Mouse (Mus musculus) liver, adult 2 months (tissue): ENCODE measurements around the gene Soga1. TPM values are rescaled to one million over a fixed set of nuclear protein-coding genes. Genes with fewer than 3 reads are reported as not detected.

Experiments used
- DNase-seq: peaks from one replicate; pipeline ENCODE4 v3.0.0-alpha.2; 2011; ENCODE audit warnings: low read depth, low spot score; ENCODE audit errors: extremely low read depth
- H3K27ac ChIP-seq: fragments of 200-500 bp; replicated peaks from 2 replicates; pipeline ENCODE4 v1.5.1; 2012; ENCODE audit warnings: low read depth, mild to moderate bottlenecking, control low read depth, inconsistent platforms, low read length; ENCODE audit not compliant: insufficient read depth
- H3K27me3 ChIP-seq: fragments of 200-500 bp; 2 replicates; pipeline ENCODE4 v1.6.1; 2012; ENCODE audit warnings: mild to moderate bottlenecking, moderate library complexity, low read length, inconsistent platforms; ENCODE audit not compliant: control insufficient read depth, insufficient read depth
- H3K36me3 ChIP-seq: fragments of 200-500 bp; 2 replicates; pipeline ENCODE4 v1.6.1; 2012; ENCODE audit warnings: low read length, inconsistent platforms; ENCODE audit not compliant: control insufficient read depth, insufficient read depth
- H3K4me1 ChIP-seq: fragments of 200-500 bp; 2 replicates; pipeline ENCODE4 v1.6.1; 2011; ENCODE audit warnings: low read length; ENCODE audit not compliant: control insufficient read depth, insufficient read depth
- H3K4me3 ChIP-seq: fragments of 200-500 bp; 2 replicates; pipeline ENCODE4 v1.5.1; 2011; ENCODE audit warnings: low read depth, mild to moderate bottlenecking, control low read depth, low read length, moderate library complexity; ENCODE audit not compliant: insufficient read depth
- H3K79me2 ChIP-seq: fragments of 200-500 bp; 2 replicates; pipeline ENCODE4 v1.6.1; 2012; ENCODE audit warnings: inconsistent platforms, mild to moderate bottlenecking, low read length, moderate library complexity; ENCODE audit not compliant: control insufficient read depth, insufficient read depth
- H3K9ac ChIP-seq: fragments of 200-500 bp; 2 replicates; pipeline ENCODE4 v1.6.1; 2012; ENCODE audit warnings: low read depth, mild to moderate bottlenecking, control low read depth, inconsistent platforms, low read length
- CTCF ChIP-seq: fragments of 200-500 bp; IDR thresholded peaks from 2 replicates; pipeline ENCODE4 v1.5.1; 2011; ENCODE audit warnings: low read depth, low read length, control low read depth
- POLR2A ChIP-seq: fragments of 200-500 bp; IDR thresholded peaks from 2 replicates; pipeline ENCODE4 v1.6.1; 2011; ENCODE audit warnings: low read length, control low read depth; ENCODE audit not compliant: insufficient read depth; ENCODE audit errors: extremely low read depth
- WGBS: fragments of 180-500 bp; shearing (Covaris S2); methylation state at CpG from one replicate; pipeline ENCODE4 v1.1.7; 2018; 5-methylcytosine and 5-hydroxymethylcytosine counted together
- polyA plus RNA-seq: library from polyadenylated mRNA; depleted of rRNA; stranded (reverse); fragments of >200 nt; gene quantifications from 2 replicates; pipeline ENCODE4 v1.2.3, GENCODE M21; 2012
- total RNA-seq: library from RNA; depleted of rRNA; stranded (reverse); fragments of >200 nt; gene quantifications from 2 replicates; pipeline ENCODE4 v1.2.3, GENCODE M21; 2014

Gene Soga1
- total and polyA plus RNA-seq, 2 experiments = 1.0 to 1.5 TPM

- H3K27ac ChIP-seq = peak overlapping the region; percentile 32
- 37% methylated on average over 9 of the region's 9 CpGs for WGBS
- no peak overlapping the region for H3K4me3 ChIP-seq
- no peak for TF ChIP-seq POLR2A
- TF ChIP-seq CTCF = no peak
- no peak overlapping the region for H3K9ac ChIP-seq
- DNase-seq = peak; percentile 12
- H3K36me3 ChIP-seq = no peaks in the 10 kb centered on the region
- no peaks in the 10 kb centered on the region for H3K27me3 ChIP-seq
- peaks cover 19% of the 10 kb centered on the region for H3K4me1 ChIP-seq
- peaks cover 4% of the 10 kb centered on the region; the same call in 1 of the 2 replicates for H3K79me2 ChIP-seq
Observed at GRCm38 (mm10) chr2:157070365-157070764, 8.7 kb downstream of the Soga1 start.

GRCm38 (mm10) chr2:157069755-157070315, 9.2 kb downstream of the Soga1 start:
- WGBS = 53% methylated on average over 3 of the region's 3 CpGs
- peak overlapping the region; percentile 32; the same call in 1 of the 2 replicates for H3K27ac ChIP-seq

GRCm38 (mm10) chr2:157069355-157069735, 9.7 kb downstream of the Soga1 start:
- no peak for TF ChIP-seq CTCF
- TF ChIP-seq POLR2A = no peak
- 76% methylated on average over 3 of the region's 3 CpGs for WGBS
- peak overlapping the region; percentile 32; the same call in 1 of the 2 replicates for H3K27ac ChIP-seq
- no peak overlapping the region for H3K9ac ChIP-seq
- peaks cover 4% of the 10 kb centered on the region; the same call in 1 of the 2 replicates for H3K79me2 ChIP-seq
- H3K36me3 ChIP-seq = no peaks in the 10 kb centered on the region
- no peaks in the 10 kb centered on the region for H3K27me3 ChIP-seq
- H3K4me3 ChIP-seq = no peak overlapping the region
- peak; percentile 14 for DNase-seq
- peaks cover 18% of the 10 kb centered on the region for H3K4me1 ChIP-seq

More at GRCm38 (mm10) chr2:157069755-157070315, 9.2 kb downstream of the Soga1 start:
- no peak for TF ChIP-seq POLR2A
- TF ChIP-seq CTCF = no peak
- Histone ChIP-seq H3K4me1 (peaks cover 17% of the 10 kb centered on the region), H3K79me2 (peaks cover 4% of the 10 kb centered on the region; the same call in 1 of the 2 replicates), H3K4me3 (no peak overlapping the region), H3K27me3 (no peaks in the 10 kb centered on the region), H3K9ac (no peak overlapping the region), H3K36me3 (no peaks in the 10 kb centered on the region)
- no peak for DNase-seq

GRCm38 (mm10) chr2:157068701-157069354, 10.2 kb downstream of the Soga1 start:
- WGBS = 79% methylated on average over 14 of the region's 14 CpGs

GRCm38 (mm10) chr2:157066731-157067430, 12.2 kb downstream of the Soga1 start:
- Histone ChIP-seq H3K9ac (no peak overlapping the region), H3K27ac (no peak overlapping the region), H3K79me2 (no peaks in the 10 kb centered on the region; the same call in 1 of the 2 replicates), H3K4me3 (no peak overlapping the region), H3K4me1 (peaks cover 17% of the 10 kb centered on the region), H3K36me3 (no peaks in the 10 kb centered on the region), H3K27me3 (no peaks in the 10 kb centered on the region)
- WGBS = 69% methylated on average over 7 of the region's 7 CpGs
- no peak for TF ChIP-seq CTCF
- no peak for TF ChIP-seq POLR2A
- no peak for DNase-seq

More at GRCm38 (mm10) chr2:157068701-157069354, 10.2 kb downstream of the Soga1 start:
- Histone ChIP-seq H3K4me1 (peaks cover 18% of the 10 kb centered on the region), H3K79me2 (peaks cover 4% of the 10 kb centered on the region; the same call in 1 of the 2 replicates), H3K4me3 (no peak overlapping the region), H3K36me3 (no peaks in the 10 kb centered on the region), H3K27me3 (no peaks in the 10 kb centered on the region), H3K9ac (no peak overlapping the region), H3K27ac (peak overlapping the region; percentile 17; the same call in 1 of the 2 replicates)
- no peak for TF ChIP-seq POLR2A
- TF ChIP-seq CTCF = no peak
- DNase-seq = no peak
